Mouse (Mus musculus) stomach, postnatal 0 days (tissue): ENCODE results near the gene Map7.

Experiments
- CTCF ChIP-seq: IDR thresholded peaks from 2 replicates; pipeline ENCODE4 v1.5.1; 2016; ENCODE audit warnings: antibody characterized with exemption, low read depth, mild to moderate bottlenecking, moderate library complexity
- EP300 ChIP-seq: optimal IDR thresholded peaks from 2 replicates; pipeline ENCODE3; 2016; ENCODE audit warnings: antibody characterized with exemption

- TF ChIP-seq EP300 (no peak), CTCF (no peak)
Observed at GRCm38 (mm10) chr10:20238281-20238680, 90.0 kb downstream of the Map7 start.
